Mouse (Mus musculus): ENCODE data around the gene Cldn11. TPM values are rescaled to one million over a fixed set of nuclear protein-coding genes. Genes with fewer than 3 reads are reported as not detected.

Cldn11 gene
- polyA plus RNA-seq, 1 experiment from 2014 or later: 4.7 TPM

- H3K9me3 ChIP-seq (replicated peaks): no peaks in the 10 kb centered on the region
- 77% methylated on average over 10 of the region's 10 CpGs for WGBS
- no peaks in the 10 kb centered on the region for H3K36me3 ChIP-seq
- H3K27me3 ChIP-seq (replicated peaks): no peaks in the 10 kb centered on the region
- H3K9ac ChIP-seq: no peak overlapping the region
- H3K4me1 ChIP-seq (replicated peaks): no peaks in the 10 kb centered on the region
- no peak overlapping the region for H3K27ac ChIP-seq (ENCODE audit: poor library complexity, severe bottlenecking)
- H3K4me2 ChIP-seq: no peak overlapping the region
- no peak for ATAC-seq (ENCODE audit: insufficient number of reproducible peaks, low FRiP score)
- H3K4me3 ChIP-seq: no peak overlapping the region
Observed at GRCm38 (mm10) chr3:31160046-31160445, 10.3 kb downstream of the Cldn11 start.

GRCm38 (mm10) chr3:31161336-31161735 lies 11.6 kb downstream of the Cldn11 start:
- no peak for ATAC-seq (ENCODE audit: insufficient number of reproducible peaks, low FRiP score)
- H3K36me3 ChIP-seq: no peaks in the 10 kb centered on the region
- 51% methylated on average over 6 of the region's 6 CpGs for WGBS
- H3K4me1 ChIP-seq (replicated peaks): no peaks in the 10 kb centered on the region
- H3K27ac ChIP-seq (ENCODE audit: poor library complexity, severe bottlenecking): no peak overlapping the region
- H3K9me3 ChIP-seq (replicated peaks): no peaks in the 10 kb centered on the region
- no peak overlapping the region for H3K4me2 ChIP-seq
- H3K27me3 ChIP-seq (replicated peaks): no peaks in the 10 kb centered on the region
- no peak overlapping the region for H3K9ac ChIP-seq
- H3K4me3 ChIP-seq: no peak overlapping the region

GRCm38 (mm10) chr3:31162860-31163259 lies 13.1 kb downstream of the Cldn11 start:
- WGBS: 87% methylated on average over 14 of the region's 14 CpGs
- H3K36me3 ChIP-seq: no peaks in the 10 kb centered on the region

GRCm38 (mm10) chr3:31165803-31166202 lies 16.1 kb downstream of the Cldn11 start:
- Histone ChIP-seq H3K9ac (no peak overlapping the region), H3K9me3 (replicated peaks) (no peaks in the 10 kb centered on the region), H3K27me3 (replicated peaks) (no peaks in the 10 kb centered on the region), H3K4me1 (replicated peaks) (no peaks in the 10 kb centered on the region), H3K27ac (ENCODE audit: poor library complexity, severe bottlenecking) (no peak overlapping the region), H3K4me3 (no peak overlapping the region), H3K4me2 (no peak overlapping the region), H3K36me3 (no peaks in the 10 kb centered on the region)
- WGBS: 68% methylated on average over 3 of the region's 3 CpGs
- ATAC-seq (ENCODE audit: insufficient number of reproducible peaks, low FRiP score): no peak

More at GRCm38 (mm10) chr3:31162860-31163259, 13.1 kb downstream of the Cldn11 start:
- Histone ChIP-seq H3K4me3 (no peak overlapping the region), H3K4me1 (replicated peaks) (no peaks in the 10 kb centered on the region), H3K9me3 (replicated peaks) (no peaks in the 10 kb centered on the region), H3K27ac (ENCODE audit: poor library complexity, severe bottlenecking) (no peak overlapping the region), H3K4me2 (no peak overlapping the region), H3K27me3 (replicated peaks) (no peaks in the 10 kb centered on the region), H3K9ac (no peak overlapping the region)
- no peak for ATAC-seq (ENCODE audit: insufficient number of reproducible peaks, low FRiP score)

GRCm38 (mm10) chr3:31166365-31166871 lies 16.7 kb downstream of the Cldn11 start:
- Histone ChIP-seq H3K4me3 (no peak overlapping the region), H3K9ac (no peak overlapping the region), H3K27ac (ENCODE audit: poor library complexity, severe bottlenecking) (no peak overlapping the region), H3K4me2 (no peak overlapping the region), H3K4me1 (replicated peaks) (no peaks in the 10 kb centered on the region), H3K27me3 (replicated peaks) (no peaks in the 10 kb centered on the region), H3K36me3 (no peaks in the 10 kb centered on the region), H3K9me3 (replicated peaks) (no peaks in the 10 kb centered on the region)
- WGBS: 71% methylated on average over 12 of the region's 12 CpGs
- no peak for ATAC-seq (ENCODE audit: insufficient number of reproducible peaks, low FRiP score)

- H3K4me2 ChIP-seq: no peak overlapping the region
- H3K27me3 ChIP-seq (replicated peaks): no peaks in the 10 kb centered on the region
- no peak overlapping the region for H3K4me3 ChIP-seq
- H3K9ac ChIP-seq: no peak overlapping the region
- 79% methylated on average over 7 of the region's 7 CpGs for WGBS
- no peaks in the 10 kb centered on the region for H3K36me3 ChIP-seq
- H3K9me3 ChIP-seq (replicated peaks): peaks cover 11% of the 10 kb centered on the region; the same call in 1 of the 2 replicates
- H3K4me1 ChIP-seq (replicated peaks): no peaks in the 10 kb centered on the region
- no peak overlapping the region for H3K27ac ChIP-seq (ENCODE audit: poor library complexity, severe bottlenecking)
- ATAC-seq (ENCODE audit: insufficient number of reproducible peaks, low FRiP score): no peak
Observed at GRCm38 (mm10) chr3:31190342-31190741, 40.6 kb downstream of the Cldn11 start.

GRCm38 (mm10) chr3:31191402-31191801 lies 41.7 kb downstream of the Cldn11 start:
- no peaks in the 10 kb centered on the region for H3K36me3 ChIP-seq

GRCm38 (mm10) chr3:31199162-31199877 lies 49.6 kb downstream of the Cldn11 start:
- H3K36me3 ChIP-seq: no peaks in the 10 kb centered on the region
- 65% methylated on average over 17 of the region's 17 CpGs for WGBS
- H3K9me3 ChIP-seq (replicated peaks): no peaks in the 10 kb centered on the region
- H3K4me2 ChIP-seq: no peak overlapping the region
- ATAC-seq (ENCODE audit: insufficient number of reproducible peaks, low FRiP score): no peak
- H3K4me3 ChIP-seq: no peak overlapping the region
- no peaks in the 10 kb centered on the region for H3K27me3 ChIP-seq (replicated peaks)
- H3K9ac ChIP-seq: no peak overlapping the region
- H3K4me1 ChIP-seq (replicated peaks): no peaks in the 10 kb centered on the region
- H3K27ac ChIP-seq (ENCODE audit: poor library complexity, severe bottlenecking): no peak overlapping the region

More at GRCm38 (mm10) chr3:31191402-31191801, 41.7 kb downstream of the Cldn11 start:
- no peak overlapping the region for H3K4me2 ChIP-seq
- H3K4me3 ChIP-seq: no peak overlapping the region
- ATAC-seq (ENCODE audit: insufficient number of reproducible peaks, low FRiP score): no peak
- H3K27me3 ChIP-seq (replicated peaks): no peaks in the 10 kb centered on the region
- no peak overlapping the region for H3K27ac ChIP-seq (ENCODE audit: poor library complexity, severe bottlenecking)
- H3K9me3 ChIP-seq (replicated peaks): peaks cover 11% of the 10 kb centered on the region; the same call in 1 of the 2 replicates
- WGBS: 67% methylated on average over 10 of the region's 10 CpGs
- H3K4me1 ChIP-seq (replicated peaks): no peaks in the 10 kb centered on the region
- no peak overlapping the region for H3K9ac ChIP-seq

GRCm38 (mm10) chr3:31203947-31204346 lies 54.2 kb downstream of the Cldn11 start:
- no peak overlapping the region for H3K27ac ChIP-seq (ENCODE audit: poor library complexity, severe bottlenecking)
- WGBS: 88% methylated on average over 11 of the region's 11 CpGs

GRCm38 (mm10) chr3:31205167-31205566 lies 55.4 kb downstream of the Cldn11 start:
- Histone ChIP-seq H3K4me1 (replicated peaks) (0 out of 2 replicates have a peak, but pooled peaks cover 3% of the 10 kb centered on the region), H3K4me2 (no peak overlapping the region), H3K27ac (ENCODE audit: poor library complexity, severe bottlenecking) (no peak overlapping the region), H3K4me3 (no peak overlapping the region), H3K9ac (no peak overlapping the region), H3K9me3 (replicated peaks) (no peaks in the 10 kb centered on the region), H3K36me3 (no peaks in the 10 kb centered on the region), H3K27me3 (replicated peaks) (peaks cover 8% of the 10 kb centered on the region; the same call in 1 of the 2 replicates)
- 72% methylated on average over 3 of the region's 3 CpGs for WGBS
- no peak for ATAC-seq (ENCODE audit: insufficient number of reproducible peaks, low FRiP score)

More at GRCm38 (mm10) chr3:31203947-31204346, 54.2 kb downstream of the Cldn11 start:
- H3K4me1 ChIP-seq (replicated peaks): 0 out of 2 replicates have a peak, but pooled peaks cover 3% of the 10 kb centered on the region
- H3K9me3 ChIP-seq (replicated peaks): no peaks in the 10 kb centered on the region
- no peak overlapping the region for H3K4me3 ChIP-seq
- no peaks in the 10 kb centered on the region for H3K36me3 ChIP-seq
- no peak for ATAC-seq (ENCODE audit: insufficient number of reproducible peaks, low FRiP score)
- H3K27me3 ChIP-seq (replicated peaks): peaks cover 4% of the 10 kb centered on the region; the same call in 1 of the 2 replicates
- H3K4me2 ChIP-seq: no peak overlapping the region
- H3K9ac ChIP-seq: no peak overlapping the region

GRCm38 (mm10) chr3:31208046-31208445 lies 58.3 kb downstream of the Cldn11 start:
- Histone ChIP-seq H3K9ac (no peak overlapping the region), H3K36me3 (no peaks in the 10 kb centered on the region), H3K4me1 (replicated peaks) (0 out of 2 replicates have a peak, but pooled peaks cover 3% of the 10 kb centered on the region), H3K27me3 (replicated peaks) (peaks cover 28% of the 10 kb centered on the region; the same call in 1 of the 2 replicates), H3K9me3 (replicated peaks) (no peaks in the 10 kb centered on the region), H3K4me2 (no peak overlapping the region), H3K4me3 (no peak overlapping the region), H3K27ac (ENCODE audit: poor library complexity, severe bottlenecking) (no peak overlapping the region)
- ATAC-seq (ENCODE audit: insufficient number of reproducible peaks, low FRiP score): no peak
- WGBS: 51% methylated on average over 4 of the region's 4 CpGs

Measured in heart, embryonic 12.5 days (tissue).